Mouse (Mus musculus) liver, adult 2 months (tissue): ENCODE data around the gene Snrpe.

Experiments
- CTCF ChIP-seq: fragments of 200-500 bp; IDR thresholded peaks from 2 replicates; pipeline ENCODE4 v1.5.1; 2011; ENCODE audit warnings: low read depth, low read length, control low read depth
- POLR2A ChIP-seq: fragments of 200-500 bp; IDR thresholded peaks from 2 replicates; pipeline ENCODE4 v1.6.1; 2011; ENCODE audit warnings: low read length, control low read depth; ENCODE audit not compliant: insufficient read depth; ENCODE audit errors: extremely low read depth

GRCm38 (mm10) chr1:133656811-133657210, 46.7 kb upstream of the Snrpe start:
- TF ChIP-seq POLR2A, result no peak
- no peak for TF ChIP-seq CTCF
